Mouse (Mus musculus): ENCODE results near the gene Sema3d.

Sema3d gene

GRCm38 (mm10) chr5:12383133-12383959, at the start of gene Sema3d:
Gene Sema3d (plus strand): TSS chr5:12383385.
- DNase-seq (ENCODE audit: low spot score), result peak; percentile 17

DNA sequence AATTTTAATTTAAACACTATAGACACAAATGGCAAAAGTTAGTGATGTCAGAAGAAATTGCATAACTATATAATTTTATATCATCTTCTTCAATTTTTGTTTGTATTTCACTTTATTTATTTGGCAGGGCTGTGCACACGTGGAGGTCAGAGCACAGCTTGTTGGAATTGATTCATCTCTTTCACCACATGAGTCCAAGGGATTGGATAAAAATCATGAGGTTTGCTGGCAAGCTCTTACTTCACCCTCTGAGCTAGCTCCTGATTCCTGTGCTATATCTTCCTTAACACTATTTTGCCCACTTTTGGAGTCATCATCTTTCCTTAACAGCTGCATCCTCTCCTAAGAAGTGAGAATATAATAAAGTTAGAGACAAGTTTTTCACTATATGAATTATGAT, 5.9 kb upstream of the Sema3d start:
- no peak for DNase-seq (ENCODE audit: low spot score)

- DNase-seq (ENCODE audit: low spot score), result no peak
Observed at GRCm38 (mm10) chr5:12378900-12379299, 4.3 kb upstream of the Sema3d start.

DNA sequence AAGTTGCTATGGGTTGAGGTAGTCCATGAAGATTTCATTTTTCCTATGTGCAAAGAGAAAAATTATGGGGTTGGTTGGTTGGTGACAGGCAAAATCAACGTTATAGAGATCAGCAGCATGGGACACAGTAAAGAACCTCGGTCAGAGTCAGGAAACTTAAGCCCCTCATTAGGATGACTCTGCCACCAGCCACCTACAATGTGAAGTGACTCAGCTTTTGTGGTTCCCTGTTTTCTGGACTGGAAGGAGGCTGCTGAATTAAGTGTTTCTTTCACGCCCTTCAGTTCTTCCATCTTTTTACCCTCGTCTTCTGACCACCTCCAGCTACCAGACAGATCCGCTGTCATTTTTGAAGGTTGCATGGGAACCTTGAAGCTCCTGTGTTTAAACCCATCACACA, 1.2 kb upstream of the Sema3d start:
- no peak for DNase-seq (ENCODE audit: low spot score)

GRCm38 (mm10) chr5:12383960-12384285, 738 bp downstream of the Sema3d start:
- DNase-seq (ENCODE audit: low spot score), result no peak

DNA sequence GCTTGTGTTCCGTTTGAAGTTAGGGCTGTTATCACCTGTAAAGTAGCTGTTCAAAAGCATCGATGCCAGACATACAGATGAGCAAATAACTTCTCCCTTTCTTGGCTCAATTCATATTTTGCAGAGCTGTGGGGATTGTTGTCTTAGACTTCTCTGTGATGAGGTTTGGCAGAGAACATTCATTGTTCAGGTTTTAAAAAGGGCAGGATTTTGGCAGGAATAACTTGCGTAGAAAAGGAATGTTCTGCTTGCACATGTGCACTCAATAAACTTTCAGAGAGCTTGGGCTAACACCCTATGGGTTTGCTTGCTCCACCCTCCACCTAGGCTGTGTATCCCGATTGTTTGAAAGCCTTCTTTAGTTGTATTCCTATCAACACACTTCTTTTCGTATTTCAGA, 9.5 kb downstream of the Sema3d start:
- DNase-seq (ENCODE audit: low spot score), result no peak

DNA sequence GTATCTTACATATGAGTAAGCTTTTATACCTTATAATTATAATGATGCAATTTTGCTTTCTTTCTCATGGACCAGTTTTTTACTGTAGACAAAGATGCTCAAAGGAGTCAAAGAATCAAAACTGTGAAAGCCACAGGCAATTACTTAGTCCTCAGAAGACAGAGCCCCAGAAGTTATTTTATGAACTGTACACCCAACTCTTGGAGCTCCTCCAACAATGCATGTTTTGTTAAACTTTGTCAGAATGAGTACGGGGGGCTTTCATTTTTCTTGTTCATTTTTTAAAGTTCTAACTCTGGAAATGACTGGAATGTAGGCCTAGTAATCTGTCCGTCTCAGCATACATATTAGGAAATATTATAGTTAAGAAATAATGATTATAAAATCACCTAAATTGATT, 16.1 kb downstream of the Sema3d start:
- no peak for DNase-seq (ENCODE audit: low spot score)

DNA sequence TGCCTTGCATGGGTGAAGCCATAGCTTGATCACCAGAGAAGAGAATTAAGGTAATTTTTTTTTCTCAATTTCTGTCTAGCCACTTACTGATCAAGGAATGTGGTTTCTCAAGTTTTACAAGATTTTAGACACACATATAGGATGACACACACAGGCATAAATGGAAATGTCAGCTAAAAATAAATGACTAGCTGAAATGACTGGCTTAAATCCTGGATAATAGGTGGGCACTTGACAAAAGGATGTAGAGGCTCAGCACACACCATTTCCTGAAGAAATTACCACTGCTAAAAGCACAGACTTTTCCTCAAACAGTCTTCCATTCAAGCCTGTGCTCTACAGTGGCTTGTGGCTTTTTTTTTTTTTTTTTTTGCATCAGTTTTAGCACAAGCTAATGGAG, 21.0 kb downstream of the Sema3d start:
- DNase-seq (ENCODE audit: low spot score), result no peak

DNA sequence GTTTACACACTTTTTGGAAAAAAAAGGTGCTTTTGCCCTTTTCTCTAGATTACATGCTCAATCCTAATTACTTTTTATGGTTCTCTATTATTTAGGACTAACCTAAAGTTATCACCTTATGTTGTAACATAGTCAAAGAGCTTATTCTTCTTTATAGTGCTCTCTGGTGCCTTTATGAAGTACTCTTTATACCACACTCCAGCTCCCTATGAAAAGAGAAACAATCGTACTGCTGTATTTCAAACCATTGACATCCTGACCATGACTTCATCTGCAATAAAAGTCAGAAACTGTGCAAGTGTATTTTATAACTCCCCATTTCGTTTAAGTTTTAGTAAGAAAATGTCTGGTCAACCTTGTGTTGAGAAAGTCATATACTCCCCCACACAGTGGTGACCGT, 29.4 kb downstream of the Sema3d start:
- DNase-seq (ENCODE audit: low spot score), result no peak

DNA sequence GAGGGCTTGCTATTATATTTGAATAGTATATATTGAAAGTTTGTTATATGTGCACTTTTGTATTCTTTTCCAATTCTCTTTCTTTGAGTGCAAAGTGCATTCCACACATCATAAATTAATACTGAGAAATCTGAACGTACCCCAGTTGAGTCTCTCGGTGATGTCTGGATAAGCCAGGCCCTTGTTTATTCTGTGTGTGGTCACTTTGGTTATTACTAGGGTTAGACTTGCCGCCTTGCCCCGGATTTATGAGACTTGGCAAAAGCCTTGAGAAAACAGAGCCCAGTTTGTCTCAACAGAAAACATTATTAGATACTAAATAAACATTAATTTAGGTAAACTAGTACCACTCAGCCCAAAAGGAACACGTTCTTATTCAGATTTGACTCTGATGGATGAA, 40.1 kb downstream of the Sema3d start:
- DNase-seq (ENCODE audit: low spot score), result no peak

- no peak for DNase-seq (ENCODE audit: low spot score)
Observed at GRCm38 (mm10) chr5:12441737-12442136, 58.6 kb downstream of the Sema3d start.

- DNase-seq (ENCODE audit: low spot score), result no peak
Observed at GRCm38 (mm10) chr5:12442176-12443105, 59.3 kb downstream of the Sema3d start.

GRCm38 (mm10) chr5:12451089-12451488, 67.9 kb downstream of the Sema3d start:
- no peak for DNase-seq (ENCODE audit: low spot score)

GRCm38 (mm10) chr5:12454946-12455345, 71.8 kb downstream of the Sema3d start:
- DNase-seq (ENCODE audit: low spot score), result no peak

GRCm38 (mm10) chr5:12457509-12457908, 74.3 kb downstream of the Sema3d start:
- no peak for DNase-seq (ENCODE audit: low spot score)

DNA sequence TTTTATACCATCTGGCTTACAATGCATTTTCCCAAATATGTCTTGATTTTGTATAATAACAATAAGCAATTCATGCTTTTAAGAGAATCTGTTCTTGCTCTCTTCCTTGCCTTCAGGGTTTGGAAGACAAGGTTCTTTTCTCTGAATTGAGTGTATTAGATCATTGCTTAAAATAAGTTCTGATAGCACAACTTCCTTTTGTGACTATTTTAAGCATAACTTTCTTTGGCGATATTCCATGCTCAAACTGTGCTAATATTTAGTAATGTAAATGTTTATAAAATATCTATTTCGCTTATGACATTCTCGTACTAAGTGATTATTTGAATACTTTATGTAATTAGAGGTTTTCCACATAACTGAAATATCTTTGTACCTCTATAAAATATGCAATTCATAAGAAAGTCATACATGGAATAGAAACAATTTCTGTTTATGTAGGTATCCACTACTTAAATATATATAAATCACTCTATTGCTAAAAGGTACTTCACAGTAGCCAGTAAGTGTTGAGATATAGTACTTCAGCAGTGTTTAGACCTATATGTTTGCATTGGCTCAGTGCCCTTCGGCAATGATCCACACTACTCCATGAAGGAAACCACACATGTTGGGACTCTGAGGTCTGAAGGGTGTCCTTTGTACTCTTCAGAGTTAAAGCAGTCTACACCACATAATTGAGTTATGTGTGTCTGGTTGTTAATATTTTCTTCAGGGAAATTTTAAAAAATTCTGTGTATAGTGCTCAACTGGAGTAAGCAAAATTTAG, 84.6 kb downstream of the Sema3d start:
- DNase-seq (ENCODE audit: low spot score), result no peak

DNA sequence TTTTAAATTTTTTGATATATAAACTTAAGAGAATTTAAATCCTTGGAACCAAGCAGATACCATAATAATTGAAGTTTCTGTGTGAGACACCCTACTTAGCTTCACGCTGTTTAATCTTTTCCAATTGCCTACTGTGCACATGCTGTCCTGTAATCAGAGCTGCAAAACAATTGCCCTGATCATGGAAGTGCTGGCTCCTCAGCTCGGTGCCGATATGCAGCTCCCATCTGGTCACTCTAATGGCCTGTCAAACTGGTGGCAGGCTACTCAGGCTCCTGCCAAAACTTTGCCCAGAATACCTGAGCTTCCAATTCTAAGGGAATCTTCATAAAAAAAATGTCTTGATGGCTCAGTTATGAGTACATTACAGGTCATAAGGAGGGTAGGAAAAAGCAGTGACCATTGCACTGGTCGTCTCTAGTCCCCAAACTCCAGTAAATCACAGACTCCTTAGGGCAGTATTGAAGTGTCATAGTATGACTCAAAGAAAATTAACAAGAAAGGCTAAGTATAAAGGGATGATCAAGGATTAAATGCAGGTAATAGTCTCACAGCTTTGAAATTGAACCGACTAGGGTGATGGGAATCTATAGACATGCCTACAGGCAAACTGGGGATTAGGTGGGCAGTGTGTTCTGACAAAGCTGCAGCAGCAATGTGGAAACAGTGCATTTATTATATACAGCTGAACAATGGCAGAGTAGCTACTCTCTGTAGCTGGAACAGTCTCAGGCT, 91.9 kb downstream of the Sema3d start:
- no peak for DNase-seq (ENCODE audit: low spot score)

DNA sequence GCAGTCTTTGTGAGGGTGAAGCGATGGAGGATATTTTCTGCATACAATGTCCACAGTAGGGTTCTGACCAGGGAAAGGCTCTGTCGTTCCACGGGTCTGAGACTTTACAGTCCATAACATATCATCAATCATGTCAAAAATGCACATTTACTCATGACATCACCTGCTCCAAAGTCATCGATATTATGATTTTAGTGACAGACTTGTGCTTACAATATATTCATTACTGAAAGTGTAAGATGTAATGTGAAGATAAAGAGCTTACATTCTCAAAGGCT, 92.4 kb downstream of the Sema3d start:
- no peak for DNase-seq (ENCODE audit: low spot score)

DNA sequence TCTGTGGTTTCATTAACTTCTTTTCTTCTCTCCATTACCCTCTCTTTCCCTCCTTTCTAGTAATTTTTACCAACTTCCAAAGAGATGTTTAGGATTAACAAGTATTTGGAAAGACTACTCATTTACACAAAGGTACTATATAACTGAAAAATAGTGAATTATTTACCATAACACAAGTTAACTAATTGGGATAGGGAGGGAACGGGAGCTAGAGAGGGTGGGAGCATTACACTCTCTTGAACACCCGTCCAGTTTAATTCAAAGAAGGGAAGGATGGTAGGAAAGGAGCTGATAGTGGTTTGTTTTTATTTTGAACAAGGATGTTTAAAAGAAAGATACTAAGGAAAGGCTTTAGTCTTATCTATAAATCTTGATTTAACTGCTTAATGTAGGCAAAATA, 104.7 kb downstream of the Sema3d start:
- DNase-seq (ENCODE audit: low spot score), result no peak

DNA sequence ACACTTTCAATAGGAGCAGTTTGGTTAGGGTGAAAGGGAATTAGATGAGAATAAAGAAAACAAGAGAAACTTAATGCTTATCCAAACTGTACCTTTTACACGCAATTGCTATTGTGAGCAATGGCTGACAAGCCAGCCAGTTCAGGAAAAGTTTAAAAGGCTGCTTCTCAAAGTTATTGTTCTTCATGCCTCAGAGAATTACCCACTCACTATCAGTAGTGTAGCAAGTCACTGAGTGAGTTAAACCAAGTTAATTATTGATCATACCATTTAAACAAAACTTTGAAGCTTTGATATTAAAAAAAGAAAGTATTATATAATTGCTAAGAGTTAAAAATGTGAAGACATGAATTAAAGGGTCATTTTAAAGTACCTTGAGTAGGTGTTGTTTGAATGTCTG, 108.5 kb downstream of the Sema3d start:
- no peak for DNase-seq (ENCODE audit: low spot score)

- no peak for DNase-seq (ENCODE audit: low spot score)
Observed at GRCm38 (mm10) chr5:12498227-12498928, 115.2 kb downstream of the Sema3d start.
